Mouse (Mus musculus) kidney, adult 2 months (tissue): ENCODE results near the gene Mrpl55.
A peak's percentile ranks its signal among the peaks of the same experiment; 100 is the strongest.

ENCODE experiments used
- CTCF ChIP-seq: fragments of 200-500 bp; conservative IDR thresholded peaks from 2 replicates; pipeline ENCODE4 v1.5.1; 2011; ENCODE audit warnings: low read depth, mild to moderate bottlenecking, control low read depth, low read length, moderate library complexity, mixed read lengths; ENCODE audit not compliant: insufficient read depth, insufficient read length
- POLR2A ChIP-seq: fragments of 200-500 bp; IDR thresholded peaks from one replicate; pipeline ENCODE4 v1.6.1; 2011; ENCODE audit warnings: low read depth, low read length, control low read depth

DNA sequence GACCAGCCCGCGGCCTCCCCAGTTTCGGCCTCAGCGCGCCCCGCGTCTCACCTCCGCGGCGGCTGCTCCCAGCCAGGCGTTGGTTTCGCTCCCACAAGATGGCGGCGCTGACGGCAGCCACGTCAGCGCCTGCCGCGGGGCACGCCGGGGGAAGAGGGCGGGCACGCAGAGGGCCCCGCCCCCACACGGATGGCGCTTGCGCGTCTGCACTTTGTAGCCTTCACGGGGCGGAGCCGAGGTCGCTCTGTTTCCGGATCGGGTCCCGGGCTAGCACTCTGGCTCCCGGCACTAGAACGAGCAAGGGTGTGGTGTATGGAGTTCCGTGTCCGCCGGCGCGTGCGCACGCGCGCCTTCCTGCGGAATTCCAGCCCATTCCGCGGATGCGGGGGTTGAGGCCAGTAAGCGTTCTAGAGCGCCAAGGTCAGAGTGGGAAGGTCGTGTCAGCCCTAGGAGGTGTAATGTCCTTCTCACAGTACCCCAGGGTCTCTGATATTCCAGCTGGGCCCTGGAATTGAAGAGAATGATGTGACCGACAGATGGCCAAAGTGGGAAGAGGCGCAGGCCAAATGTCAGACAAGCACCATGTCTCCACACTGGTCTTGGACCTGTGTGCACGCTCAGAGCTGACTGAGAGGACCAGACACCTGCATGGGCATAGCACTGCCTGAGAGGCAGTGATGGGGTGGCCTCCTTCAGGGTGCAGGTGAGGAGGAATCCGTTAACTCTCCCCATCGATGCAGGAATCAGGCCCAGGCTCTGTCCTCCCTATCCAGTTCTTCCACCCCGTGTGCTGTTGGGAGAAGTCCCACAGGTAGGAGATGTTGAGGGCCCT lies 26.1 kb downstream of the Mrpl55 start, which contains the start of gene Arf1:
- TF ChIP-seq CTCF = no peak
- peak; percentile 38 for TF ChIP-seq POLR2A
